In the genomic region with DNA sequence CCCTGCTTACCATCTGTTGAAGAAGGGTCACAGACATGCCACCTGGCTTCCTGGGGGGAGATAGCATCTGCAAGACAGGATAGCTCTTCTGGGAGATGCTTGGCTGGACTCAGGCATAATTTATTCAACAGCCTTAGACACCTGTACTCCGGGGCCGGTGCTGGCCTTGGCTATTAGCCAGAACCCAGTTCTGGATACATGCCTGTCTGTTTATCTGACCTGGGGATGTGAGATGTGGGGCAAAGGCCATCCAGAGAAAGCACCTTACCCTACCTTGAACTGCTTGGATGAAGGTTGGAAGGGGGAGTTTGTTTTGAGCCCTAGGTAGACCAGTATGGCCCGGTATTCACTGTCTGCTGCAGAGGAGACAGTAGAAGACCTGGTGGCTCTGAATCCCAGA, we compare ENCODE assay signal across 23 mouse cellular contexts. TPM values are rescaled to one million over a fixed set of nuclear protein-coding genes. Genes with fewer than 3 reads are reported as not detected.
"Had no signal": no experiment of that assay in that cellular context is flagged by ENCODE, and none has a peak within 500 bp of the region (broad histone marks: within the 10 kb centered on the region; RNA-seq: fewer than 3 reads in every experiment).

No protein-coding gene starts in this region.

- H3K27me3 ChIP-seq: heart, embryonic 12.5 days; hindbrain, embryonic 12.5 days; intestine, embryonic 15.5 days; kidney, embryonic 15.5 days; limb, embryonic 13.5 days; limb, embryonic 15.5 days had no signal

- H3K36me3 ChIP-seq: heart, embryonic 10.5 days; heart, embryonic 12.5 days; hindbrain, embryonic 10.5 days; hindbrain, embryonic 12.5 days; intestine, embryonic 15.5 days; kidney, embryonic 15.5 days; limb, embryonic 13.5 days; limb, embryonic 15.5 days had no signal

- H3K4me3 ChIP-seq: heart, embryonic 10.5 days; heart, embryonic 12.5 days; hindbrain, embryonic 10.5 days; hindbrain, embryonic 12.5 days; intestine, embryonic 15.5 days; kidney, embryonic 15.5 days; layer of hippocampus, adult 2 months; limb, embryonic 13.5 days; limb, embryonic 15.5 days had no signal

- DNase-seq: gastrocnemius, postnatal 14 days; heart, adult 18-20 months; heart, postnatal 10 days; heart, postnatal 4 days; kidney, adult 8-10 months; kidney, postnatal 14 days; kidney, postnatal 4 days; left cerebral cortex, postnatal 4 days; lung, adult 2 months had no signal

- H3K4me2 ChIP-seq: heart, embryonic 12.5 days; hindbrain, embryonic 12.5 days; hindbrain, embryonic 14.5 days; intestine, embryonic 15.5 days; kidney, embryonic 15.5 days; limb, embryonic 13.5 days; limb, embryonic 15.5 days had no signal

- ATAC-seq: forebrain, embryonic 16.5 days; hindbrain, embryonic 16.5 days; inflammation-experienced regulatory T-cells, adult 6 months had no signal

- H3K4me1 ChIP-seq: hindbrain, embryonic 12.5 days; intestine, embryonic 15.5 days; limb, embryonic 13.5 days; limb, embryonic 15.5 days had no signal

- H3K27ac ChIP-seq: heart, embryonic 10.5 days; hindbrain, embryonic 10.5 days; hindbrain, embryonic 12.5 days; hindbrain, embryonic 14.5 days; intestine, embryonic 15.5 days; kidney, embryonic 15.5 days; layer of hippocampus, adult 2 months; limb, embryonic 13.5 days; limb, embryonic 15.5 days; liver, embryonic 14.5 days had no signal

- H3K9ac ChIP-seq: heart, embryonic 12.5 days; hindbrain, embryonic 12.5 days; hindbrain, embryonic 14.5 days; intestine, embryonic 15.5 days; kidney, embryonic 15.5 days; limb, embryonic 13.5 days; limb, embryonic 15.5 days; liver, embryonic 14.5 days had no signal

- H3K9me3 ChIP-seq: heart, embryonic 10.5 days; heart, embryonic 12.5 days; hindbrain, embryonic 10.5 days; hindbrain, embryonic 12.5 days; intestine, embryonic 15.5 days; kidney, embryonic 15.5 days; limb, embryonic 13.5 days; limb, embryonic 15.5 days had no signal

RNA-seq across cellular contexts. Expression of a gene that starts 10.8 kb away (rescaled TPM):
- polyA plus RNA-seq: liver, embryonic 14.5 days had no signal
